28 mouse cellular contexts compared by ENCODE assay signal in genomic region chr14:82112851-82113250, GRCm38 (mm10).
"Had no signal": no experiment of that assay in that cellular context is flagged by ENCODE, and none has a peak within 500 bp of the region (broad histone marks: within the 10 kb centered on the region; RNA-seq: fewer than 3 reads in every experiment).

No protein-coding gene starts in this region.

- ATAC-seq: forebrain, embryonic 13.5 days; forebrain, embryonic 14.5 days; forebrain, embryonic 15.5 days; forebrain, embryonic 16.5 days; forebrain, postnatal 0 days had no signal

- H3K27ac ChIP-seq: embryonic facial prominence, embryonic 10.5 days; embryonic facial prominence, embryonic 12.5 days; embryonic facial prominence, embryonic 13.5 days; embryonic facial prominence, embryonic 15.5 days; forebrain, embryonic 10.5 days; forebrain, embryonic 12.5 days; forebrain, embryonic 13.5 days; forebrain, embryonic 15.5 days; gastrocnemius, adult 2 months; heart, adult 2 months had no signal

- H3K27me3 ChIP-seq: embryonic facial prominence, embryonic 12.5 days; embryonic facial prominence, embryonic 13.5 days; embryonic facial prominence, embryonic 15.5 days; forebrain, embryonic 12.5 days; forebrain, embryonic 13.5 days; forebrain, embryonic 15.5 days had no signal

- DNase-seq: cerebellum, adult 2 months; cerebellum, adult 8-10 months; cerebellum, adult 9-10 months; cerebellum, adult 9-11 months; cerebellum, postnatal 10 days; cerebellum, postnatal 14 days; cerebellum, postnatal 25 days; cerebellum, postnatal 36 days; embryo, embryonic 11 days; forebrain, postnatal 0 days; gastrocnemius, adult 2 months; gastrocnemius, postnatal 10 days; gastrocnemius, postnatal 14 days; gastrocnemius, postnatal 25 days; gastrocnemius, postnatal 36 days; heart, adult 18-20 months; heart, adult 2 months had no signal

- H3K4me3 ChIP-seq: embryonic facial prominence, embryonic 10.5 days; embryonic facial prominence, embryonic 12.5 days; embryonic facial prominence, embryonic 13.5 days; embryonic facial prominence, embryonic 15.5 days; erythroblast, embryonic 14.5 days; forebrain, embryonic 10.5 days; forebrain, embryonic 12.5 days; forebrain, embryonic 13.5 days; forebrain, embryonic 15.5 days; gastrocnemius, adult 2 months; heart, adult 2 months had no signal

- H3K9ac ChIP-seq: embryonic facial prominence, embryonic 12.5 days; embryonic facial prominence, embryonic 13.5 days; embryonic facial prominence, embryonic 15.5 days; forebrain, embryonic 12.5 days; forebrain, embryonic 13.5 days; forebrain, embryonic 15.5 days; forebrain, postnatal 0 days had no signal

- H3K4me2 ChIP-seq: embryonic facial prominence, embryonic 12.5 days; embryonic facial prominence, embryonic 13.5 days; embryonic facial prominence, embryonic 15.5 days; forebrain, embryonic 12.5 days; forebrain, embryonic 13.5 days; forebrain, embryonic 15.5 days had no signal

- H3K9me3 ChIP-seq: embryonic facial prominence, embryonic 10.5 days; embryonic facial prominence, embryonic 12.5 days; embryonic facial prominence, embryonic 13.5 days; embryonic facial prominence, embryonic 15.5 days; forebrain, embryonic 10.5 days; forebrain, embryonic 12.5 days; forebrain, embryonic 13.5 days; forebrain, embryonic 15.5 days had no signal

- H3K36me3 ChIP-seq: embryonic facial prominence, embryonic 10.5 days; embryonic facial prominence, embryonic 12.5 days; embryonic facial prominence, embryonic 13.5 days; embryonic facial prominence, embryonic 15.5 days; forebrain, embryonic 10.5 days; forebrain, embryonic 12.5 days; forebrain, embryonic 15.5 days had no signal

- H3K4me1 ChIP-seq: embryonic facial prominence, embryonic 10.5 days; embryonic facial prominence, embryonic 12.5 days; embryonic facial prominence, embryonic 13.5 days; embryonic facial prominence, embryonic 15.5 days; forebrain, embryonic 10.5 days; forebrain, embryonic 12.5 days; forebrain, embryonic 13.5 days; forebrain, embryonic 15.5 days had no signal
